Mouse (Mus musculus) myocyte (in vitro differentiated cells): ENCODE data around the gene Gstp1.
"Not testable (repeated sequence)": the region's sequence is repeated elsewhere in the genome, so short reads cannot be mapped to it uniquely, and the experiment has no call there.

Source experiments
- CEBPB ChIP-seq: IDR thresholded peaks from 2 replicates; pipeline ENCODE4 v1.6.1; 2011; ENCODE audit warnings: mild to moderate bottlenecking, moderate library complexity; ENCODE audit not compliant: poor library complexity, insufficient read depth, severe bottlenecking
- E2F4 ChIP-seq: IDR thresholded peaks from one replicate; pipeline ENCODE4 v1.6.1; 2011; ENCODE audit warnings: mild to moderate bottlenecking, control low read depth, moderate library complexity; ENCODE audit not compliant: insufficient read depth
- MAX ChIP-seq: IDR thresholded peaks from one replicate; pipeline ENCODE4 v1.6.1; 2011; ENCODE audit warnings: low read depth, mild to moderate bottlenecking, control low read depth
- MYOD1 ChIP-seq, 3 experiments: IDR thresholded peaks; one replicate each; pipeline ENCODE4 v1.6.1; 2011; ENCODE audit warnings: control low read depth in 2 of 3, low read depth in 2 of 3, mild to moderate bottlenecking in 2 of 3, moderate library complexity in 1 of 3; ENCODE audit not compliant: insufficient read length in 2 of 3, control insufficient read depth in 1 of 3
- MYOG ChIP-seq, 3 experiments: IDR thresholded peaks; one replicate each; pipeline ENCODE4 v1.6.1; 2011; ENCODE audit warnings: control low read depth in 2 of 3, low read depth in 2 of 3, mild to moderate bottlenecking in 2 of 3; ENCODE audit not compliant: insufficient read length in 2 of 3, control insufficient read depth in 1 of 3, insufficient read depth in 1 of 3
- POLR2A ChIP-seq: IDR thresholded peaks from one replicate; pipeline ENCODE4 v1.6.1; 2011; ENCODE audit warnings: low read depth, mild to moderate bottlenecking, control low read depth, moderate library complexity; ENCODE audit not compliant: insufficient read length
- POLR2AphosphoS2 ChIP-seq: IDR thresholded peaks from one replicate; pipeline ENCODE4 v1.6.1; 2011; ENCODE audit warnings: low read depth, control low read depth; ENCODE audit not compliant: insufficient read length
- REST ChIP-seq: IDR thresholded peaks from one replicate; pipeline ENCODE4 v1.6.1; 2011; ENCODE audit warnings: mild to moderate bottlenecking, control low read depth, moderate library complexity; ENCODE audit not compliant: insufficient read depth, insufficient read length
- SRF ChIP-seq: IDR thresholded peaks from one replicate; pipeline ENCODE4 v1.6.1; 2011; ENCODE audit warnings: low read depth; ENCODE audit not compliant: control insufficient read depth, insufficient read length
- TCF12 ChIP-seq: IDR thresholded peaks from one replicate; pipeline ENCODE4 v1.6.1; 2011; ENCODE audit warnings: mild to moderate bottlenecking, control low read depth; ENCODE audit not compliant: poor library complexity, insufficient read depth, severe bottlenecking
- TCF3 ChIP-seq: IDR thresholded peaks from one replicate; pipeline ENCODE4 v1.6.1; 2011; ENCODE audit warnings: low read depth, control low read depth; ENCODE audit not compliant: insufficient read length
- USF1 ChIP-seq: IDR thresholded peaks from one replicate; pipeline ENCODE4 v1.6.1; 2011; ENCODE audit warnings: low read depth, mild to moderate bottlenecking, control low read depth, moderate library complexity

GRCm38 (mm10) chr19:4063357-4063756 is 25.6 kb upstream of the Gstp1 start:
- not testable (repeated sequence) for TF ChIP-seq POLR2AphosphoS2; POLR2A; TCF12; CEBPB; MAX; E2F4; MYOD1 (IDR thresholded peaks at IDR 0.05; ENCODE audit: control insufficient read depth in 1 of 3, insufficient read length in 2 of 3, low read depth in 2 of 3); USF1; MYOG (IDR thresholded peaks at IDR 0.05; ENCODE audit: control insufficient read depth in 1 of 3, insufficient read depth in 1 of 3, insufficient read length in 2 of 3, low read depth in 2 of 3); SRF; REST; TCF3
